Comparison of ENCODE assay signal across 9 mouse cellular contexts in the genomic region with DNA sequence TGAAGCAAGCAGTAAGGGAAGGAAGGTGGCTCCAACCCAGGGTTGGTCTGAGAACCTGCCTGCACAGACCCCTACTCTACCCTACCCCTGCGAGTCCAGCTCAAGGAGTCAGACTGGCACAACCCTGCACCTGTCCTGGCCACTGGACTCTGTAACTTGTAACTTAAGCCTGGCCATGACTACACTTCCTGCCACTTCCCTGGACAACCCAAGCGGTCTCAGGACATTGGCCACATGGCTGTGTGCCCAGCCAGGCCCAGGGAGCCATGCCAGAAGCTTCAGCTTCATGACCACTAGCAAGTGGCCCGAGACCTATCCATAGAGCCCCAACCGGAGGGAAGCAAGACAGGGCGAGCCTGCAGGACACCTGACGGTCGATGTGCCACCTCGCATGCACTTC. TPM values are rescaled to one million over a fixed set of nuclear protein-coding genes. Genes with fewer than 3 reads are reported as not detected.
DNase-seq lines count a peak whose midpoint lies in the region; ATAC-seq and TF ChIP-seq lines count a peak whose summit lies in the region.
"Had no signal": no experiment of that assay in that cellular context is flagged by ENCODE, and none has a peak within 500 bp of the region (broad histone marks: within the 10 kb centered on the region; RNA-seq: fewer than 3 reads in every experiment).

No protein-coding gene starts in this region.

- TF ChIP-seq CTCF in thymus, adult 2 months (IDR thresholded peaks at IDR 0.05; ENCODE audit: borderline replicate concordance, control insufficient read depth, extremely low read depth, insufficient read depth, low read length, poor library complexity): no peak

- H3K27ac ChIP-seq in midbrain, embryonic 10.5 days (replicated peaks): 0 out of 2 replicates have a peak overlapping the region, but pooled peaks have one; percentile 69
- H3K27ac ChIP-seq in midbrain, embryonic 15.5 days: no peak overlapping the region
- no peak overlapping the region for H3K27ac ChIP-seq in liver, embryonic 12.5 days
- H3K27ac ChIP-seq in forebrain, embryonic 14.5 days (ENCODE audit: low read depth, low read length): no peak overlapping the region
- H3K27ac ChIP-seq in thymus, adult 2 months (ENCODE audit: control insufficient read depth, insufficient read depth, low read length): no peak overlapping the region

- no peak for DNase-seq in midbrain, embryonic 10.5 days (ENCODE audit: low spot score)
- DNase-seq in adrenal gland, postnatal 25 days: peak; percentile 76
- DNase-seq in gastrocnemius, postnatal 14 days: peak; percentile 88
- peak; percentile 97 to 98 for DNase-seq in kidney, postnatal 25 days
- DNase-seq in forebrain, embryonic 14.5 days (ENCODE audit: low spot score): no peak
- no peak for DNase-seq in thymus, adult 2 months

- TF ChIP-seq POLR2A in thymus, adult 2 months (IDR thresholded peaks at IDR 0.05; ENCODE audit: control insufficient read depth, extremely low read depth, insufficient read depth, low read length, poor library complexity): no peak

- peaks cover 9% of the 10 kb centered on the region for H3K27me3 ChIP-seq in midbrain, embryonic 10.5 days (ENCODE audit: low read depth, poor library complexity, severe bottlenecking)
- H3K27me3 ChIP-seq in midbrain, embryonic 15.5 days (replicated peaks): no peaks in the 10 kb centered on the region
- peaks cover 13% of the 10 kb centered on the region for H3K27me3 ChIP-seq in liver, embryonic 12.5 days (replicated peaks)
- no peaks in the 10 kb centered on the region for H3K27me3 ChIP-seq in forebrain, embryonic 14.5 days (replicated peaks; ENCODE audit: control insufficient read depth, insufficient read depth, low read length)
- no peaks in the 10 kb centered on the region for H3K27me3 ChIP-seq in thymus, adult 2 months (ENCODE audit: control insufficient read depth, insufficient read depth, low read length)

- 0 out of 2 replicates have a peak, but pooled peaks cover 2% of the 10 kb centered on the region for H3K36me3 ChIP-seq in midbrain, embryonic 10.5 days
- H3K36me3 ChIP-seq in midbrain, embryonic 15.5 days (replicated peaks): no peaks in the 10 kb centered on the region
- H3K36me3 ChIP-seq in liver, embryonic 12.5 days: no peaks in the 10 kb centered on the region
- no peaks in the 10 kb centered on the region for H3K36me3 ChIP-seq in forebrain, embryonic 14.5 days (ENCODE audit: control insufficient read depth, insufficient read depth, low read length)
- H3K36me3 ChIP-seq in thymus, adult 2 months (ENCODE audit: control insufficient read depth, insufficient read depth, low read length): no peaks in the 10 kb centered on the region

- WGBS in midbrain, embryonic 10.5 days: 90% methylated on average over 8 of the region's 8 CpGs
- 87% methylated on average over 8 of the region's 8 CpGs for WGBS in midbrain, embryonic 15.5 days
- 69% methylated on average over 8 of the region's 8 CpGs for WGBS in liver, embryonic 12.5 days (ENCODE audit: insufficient replicate concordance)
- WGBS in forebrain, embryonic 14.5 days: 93% methylated on average over 8 of the region's 8 CpGs
- WGBS in thymus, adult 2 months: 93% methylated on average over 8 of the region's 8 CpGs

- H3K9me3 ChIP-seq in midbrain, embryonic 10.5 days (replicated peaks): no peaks in the 10 kb centered on the region
- no peaks in the 10 kb centered on the region for H3K9me3 ChIP-seq in midbrain, embryonic 15.5 days
- H3K9me3 ChIP-seq in liver, embryonic 12.5 days (replicated peaks): no peaks in the 10 kb centered on the region
- no peaks in the 10 kb centered on the region for H3K9me3 ChIP-seq in forebrain, embryonic 14.5 days (replicated peaks; ENCODE audit: control insufficient read depth, low read length)

- intact Hi-C loops in gastrocnemius, postnatal 14 days (cut with DNase I; ENCODE audit: low total_unique reads): no loop called here

- no peak overlapping the region for H3K4me2 ChIP-seq in midbrain, embryonic 15.5 days
- no peak overlapping the region for H3K4me2 ChIP-seq in liver, embryonic 12.5 days
- no peak overlapping the region for H3K4me2 ChIP-seq in forebrain, embryonic 14.5 days (ENCODE audit: low read length)

- ATAC-seq in midbrain, embryonic 15.5 days (replicated peaks): no peak
- no peak for ATAC-seq in liver, embryonic 12.5 days
- ATAC-seq in forebrain, embryonic 14.5 days: no peak

- peaks cover 56% of the 10 kb centered on the region for H3K4me1 ChIP-seq in midbrain, embryonic 10.5 days
- H3K4me1 ChIP-seq in midbrain, embryonic 15.5 days: peaks cover 4% of the 10 kb centered on the region; the same call in 1 of the 2 replicates
- H3K4me1 ChIP-seq in liver, embryonic 12.5 days: peaks cover 28% of the 10 kb centered on the region
- peaks cover 14% of the 10 kb centered on the region for H3K4me1 ChIP-seq in forebrain, embryonic 14.5 days (ENCODE audit: control insufficient read depth, insufficient read depth, low read length)
- no peaks in the 10 kb centered on the region for H3K4me1 ChIP-seq in thymus, adult 2 months (replicated peaks; ENCODE audit: control insufficient read depth, insufficient read depth, low read length)

- no peak overlapping the region for H3K9ac ChIP-seq in midbrain, embryonic 15.5 days
- no peak overlapping the region for H3K9ac ChIP-seq in liver, embryonic 12.5 days
- H3K9ac ChIP-seq in forebrain, embryonic 14.5 days (ENCODE audit: low read length): no peak overlapping the region

- H3K4me3 ChIP-seq in midbrain, embryonic 10.5 days: no peak overlapping the region
- H3K4me3 ChIP-seq in midbrain, embryonic 15.5 days: no peak overlapping the region
- H3K4me3 ChIP-seq in liver, embryonic 12.5 days: no peak overlapping the region
- no peak overlapping the region for H3K4me3 ChIP-seq in forebrain, embryonic 14.5 days (ENCODE audit: low read depth, low read length)
- H3K4me3 ChIP-seq in thymus, adult 2 months (ENCODE audit: control insufficient read depth, insufficient read depth, low read length): no peak overlapping the region
- H3K4me3 ChIP-seq: megakaryocyte, embryonic 14.5 days had no signal

RNA-seq across cellular contexts. Expression of gene Lama5, which starts 8.1 kb away (rescaled TPM):
- polyA plus RNA-seq in midbrain, embryonic 10.5 days (2016; fragmentation: Nextera tagmentation; extraction: Ambion mirVana): 5.3 and 6.4 TPM in 2 replicates
- polyA plus RNA-seq in midbrain, embryonic 15.5 days (2015; fragmentation: Nextera tagmentation; extraction: Ambion mirVana): 1.6 and 1.7 TPM in 2 replicates
- 29.3 and 38.0 TPM in 2 replicates for total RNA-seq in adrenal gland, postnatal 25 days (2021)
- 10 to 100 TPM; 17.9 to 18.0 TPM for total RNA-seq in gastrocnemius, postnatal 14 days (2021)
- polyA plus RNA-seq in liver, embryonic 12.5 days (2016; fragmentation: Nextera tagmentation; extraction: Ambion mirVana): 4.1 and 4.3 TPM in 2 replicates
- polyA plus RNA-seq in forebrain, embryonic 14.5 days (2014; fragmentation: Nextera tagmentation; extraction: Ambion mirVana): 2.7 and 3.5 TPM in 2 replicates
- polyA plus RNA-seq in thymus, adult 2 months (2012; rRNA removed): 9.2 and 13.1 TPM in 2 replicates

RNA-seq across cellular contexts. Expression of gene Rps21, which starts 39.6 kb away (rescaled TPM):
- polyA plus RNA-seq in midbrain, embryonic 10.5 days (2016; fragmentation: Nextera tagmentation; extraction: Ambion mirVana): 409 and 515 TPM in 2 replicates
- polyA plus RNA-seq in midbrain, embryonic 15.5 days (2015; fragmentation: Nextera tagmentation; extraction: Ambion mirVana): 284 and 315 TPM in 2 replicates
- 728 and 789 TPM in 2 replicates for total RNA-seq in adrenal gland, postnatal 25 days (2021)
- 100 to 1,000 TPM; 456 to 506 TPM for total RNA-seq in gastrocnemius, postnatal 14 days (2021)
- 560 and 561 TPM in 2 replicates for polyA plus RNA-seq in liver, embryonic 12.5 days (2016; fragmentation: Nextera tagmentation; extraction: Ambion mirVana)
- 376 and 523 TPM in 2 replicates for polyA plus RNA-seq in forebrain, embryonic 14.5 days (2014; fragmentation: Nextera tagmentation; extraction: Ambion mirVana)
- 3,034 and 4,273 TPM in 2 replicates for polyA plus RNA-seq in thymus, adult 2 months (2012; rRNA removed)

RNA-seq across cellular contexts. Expression of gene Adrm1, which starts 46.3 kb away (rescaled TPM):
- polyA plus RNA-seq in midbrain, embryonic 10.5 days (2016; fragmentation: Nextera tagmentation; extraction: Ambion mirVana): 270 and 277 TPM in 2 replicates
- 205 and 213 TPM in 2 replicates for polyA plus RNA-seq in midbrain, embryonic 15.5 days (2015; fragmentation: Nextera tagmentation; extraction: Ambion mirVana)
- total RNA-seq in adrenal gland, postnatal 25 days (2021): 132 and 145 TPM in 2 replicates
- 10 to 100 TPM; 95.7 to 97.3 TPM for total RNA-seq in gastrocnemius, postnatal 14 days (2021)
- 176 and 189 TPM in 2 replicates for polyA plus RNA-seq in liver, embryonic 12.5 days (2016; fragmentation: Nextera tagmentation; extraction: Ambion mirVana)
- polyA plus RNA-seq in forebrain, embryonic 14.5 days (2014; fragmentation: Nextera tagmentation; extraction: Ambion mirVana): 147 and 149 TPM in 2 replicates
- 209 and 213 TPM in 2 replicates for polyA plus RNA-seq in thymus, adult 2 months (2012; rRNA removed)

RNA-seq across cellular contexts. Expression of gene Cables2, which starts 55.7 kb away (rescaled TPM):
- polyA plus RNA-seq in midbrain, embryonic 10.5 days (2016; fragmentation: Nextera tagmentation; extraction: Ambion mirVana): 12.1 and 14.0 TPM in 2 replicates
- polyA plus RNA-seq in midbrain, embryonic 15.5 days (2015; fragmentation: Nextera tagmentation; extraction: Ambion mirVana): 31.3 and 32.0 TPM in 2 replicates
- total RNA-seq in adrenal gland, postnatal 25 days (2021): 16.1 and 19.6 TPM in 2 replicates
- total RNA-seq in gastrocnemius, postnatal 14 days (2021): 1 to 10 TPM; 6.8 to 9.2 TPM
- 9.6 and 10.4 TPM in 2 replicates for polyA plus RNA-seq in liver, embryonic 12.5 days (2016; fragmentation: Nextera tagmentation; extraction: Ambion mirVana)
- polyA plus RNA-seq in forebrain, embryonic 14.5 days (2014; fragmentation: Nextera tagmentation; extraction: Ambion mirVana): 14.5 and 15.0 TPM in 2 replicates
- polyA plus RNA-seq in thymus, adult 2 months (2012; rRNA removed): 25.7 and 27.3 TPM in 2 replicates

Comparison
In these comparisons a context has a peak if more than half of its experiments do, and no peak if none do; other contexts are left out.
1. DNase-seq: peak in adrenal gland, postnatal 25 days (single experiment), gastrocnemius, postnatal 14 days (single experiment) and kidney, postnatal 25 days (2 of 2); none in midbrain, embryonic 10.5 days (single experiment), forebrain, embryonic 14.5 days (single experiment) and thymus, adult 2 months (single experiment).